Mouse (Mus musculus) myocyte (in vitro differentiated cells): ENCODE results near the gene Golt1b. TPM values are rescaled to one million over a fixed set of nuclear protein-coding genes. Genes with fewer than 3 reads are reported as not detected.

Experiments
- H3K27me3 ChIP-seq: one replicate; pipeline ENCODE4 v1.6.1; 2011; ENCODE audit not compliant: control insufficient read depth, insufficient read depth, insufficient read length
- H3K36me3 ChIP-seq: one replicate; pipeline ENCODE4 v1.6.1; 2011; ENCODE audit not compliant: control insufficient read depth, insufficient read depth
- H3K4me2 ChIP-seq: one replicate; pipeline ENCODE4 v1.6.1; 2011; ENCODE audit warnings: low read depth, control low read depth
- H3K4me3 ChIP-seq: one replicate; pipeline ENCODE4 v1.5.1; 2011; ENCODE audit warnings: mild to moderate bottlenecking, control low read depth, moderate library complexity
- H3K79me2 ChIP-seq: one replicate; pipeline ENCODE4 v1.6.1; 2011; ENCODE audit not compliant: control insufficient read depth, insufficient read depth
- H3ac ChIP-seq: one replicate; pipeline ENCODE4 v1.6.1; 2011; ENCODE audit not compliant: control insufficient read depth, insufficient read length
- CEBPB ChIP-seq: IDR thresholded peaks from 2 replicates; pipeline ENCODE4 v1.6.1; 2011; ENCODE audit warnings: mild to moderate bottlenecking, moderate library complexity; ENCODE audit not compliant: poor library complexity, insufficient read depth, severe bottlenecking
- E2F4 ChIP-seq: IDR thresholded peaks from one replicate; pipeline ENCODE4 v1.6.1; 2011; ENCODE audit warnings: mild to moderate bottlenecking, control low read depth, moderate library complexity; ENCODE audit not compliant: insufficient read depth
- MAX ChIP-seq: IDR thresholded peaks from one replicate; pipeline ENCODE4 v1.6.1; 2011; ENCODE audit warnings: low read depth, mild to moderate bottlenecking, control low read depth
- MYOD1 ChIP-seq, 3 experiments: IDR thresholded peaks; one replicate each; pipeline ENCODE4 v1.6.1; 2011; ENCODE audit warnings: control low read depth in 2 of 3, low read depth in 2 of 3, mild to moderate bottlenecking in 2 of 3, moderate library complexity in 1 of 3; ENCODE audit not compliant: insufficient read length in 2 of 3, control insufficient read depth in 1 of 3
- MYOG ChIP-seq, 3 experiments: IDR thresholded peaks; one replicate each; pipeline ENCODE4 v1.6.1; 2011; ENCODE audit warnings: control low read depth in 2 of 3, low read depth in 2 of 3, mild to moderate bottlenecking in 2 of 3; ENCODE audit not compliant: insufficient read length in 2 of 3, control insufficient read depth in 1 of 3, insufficient read depth in 1 of 3
- POLR2A ChIP-seq: IDR thresholded peaks from one replicate; pipeline ENCODE4 v1.6.1; 2011; ENCODE audit warnings: low read depth, mild to moderate bottlenecking, control low read depth, moderate library complexity; ENCODE audit not compliant: insufficient read length
- POLR2AphosphoS2 ChIP-seq: IDR thresholded peaks from one replicate; pipeline ENCODE4 v1.6.1; 2011; ENCODE audit warnings: low read depth, control low read depth; ENCODE audit not compliant: insufficient read length
- REST ChIP-seq: IDR thresholded peaks from one replicate; pipeline ENCODE4 v1.6.1; 2011; ENCODE audit warnings: mild to moderate bottlenecking, control low read depth, moderate library complexity; ENCODE audit not compliant: insufficient read depth, insufficient read length
- SRF ChIP-seq: IDR thresholded peaks from one replicate; pipeline ENCODE4 v1.6.1; 2011; ENCODE audit warnings: low read depth; ENCODE audit not compliant: control insufficient read depth, insufficient read length
- TCF12 ChIP-seq: IDR thresholded peaks from one replicate; pipeline ENCODE4 v1.6.1; 2011; ENCODE audit warnings: mild to moderate bottlenecking, control low read depth; ENCODE audit not compliant: poor library complexity, insufficient read depth, severe bottlenecking
- TCF3 ChIP-seq: IDR thresholded peaks from one replicate; pipeline ENCODE4 v1.6.1; 2011; ENCODE audit warnings: low read depth, control low read depth; ENCODE audit not compliant: insufficient read length
- USF1 ChIP-seq: IDR thresholded peaks from one replicate; pipeline ENCODE4 v1.6.1; 2011; ENCODE audit warnings: low read depth, mild to moderate bottlenecking, control low read depth, moderate library complexity
- polyA plus RNA-seq: library from polyadenylated mRNA; unstranded; fragments of >200 nt; fragmentation: generic; extraction: Trizol; gene quantifications from one replicate; pipeline ENCODE4 v1.2.1, GENCODE M21; 2012; ENCODE audit warnings: missing spikeins

Golt1b gene
- polyA plus RNA-seq, 1 experiment: 22.7 TPM

DNA sequence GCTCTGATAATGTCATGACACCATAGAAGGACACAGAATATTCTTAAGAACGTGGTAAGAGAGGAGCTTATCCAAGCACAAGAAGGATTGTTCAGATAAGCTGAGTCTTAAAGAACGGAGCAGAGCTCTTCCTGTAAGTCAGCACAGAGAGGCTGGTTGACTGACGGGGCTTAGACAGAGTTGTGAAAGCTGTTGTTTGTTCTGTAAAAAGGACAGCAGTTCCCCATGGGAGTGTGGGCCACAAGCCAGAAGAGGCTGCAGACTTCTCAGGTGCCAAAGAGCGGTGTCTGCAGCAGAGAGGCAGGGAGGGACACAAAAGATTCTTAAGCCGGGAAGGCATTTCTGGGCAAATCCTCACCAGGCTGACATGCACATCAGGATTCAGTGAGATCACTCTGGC lies 7.6 kb downstream of the Golt1b start:
- peaks cover 13% of the 10 kb centered on the region for H3K36me3 ChIP-seq
- TF ChIP-seq REST (no peak), POLR2AphosphoS2 (no peak), MYOD1 (IDR thresholded peaks at IDR 0.05; ENCODE audit: control insufficient read depth in 1 of 3, insufficient read length in 2 of 3, low read depth in 2 of 3) (no peak), E2F4 (no peak), MYOG (IDR thresholded peaks at IDR 0.05; ENCODE audit: control insufficient read depth in 1 of 3, insufficient read depth in 1 of 3, insufficient read length in 2 of 3, low read depth in 2 of 3) (no peak), TCF12 (no peak)
- no peak overlapping the region for H3K4me2 ChIP-seq
- no peak overlapping the region for H3K4me3 ChIP-seq
- peaks cover 46% of the 10 kb centered on the region for H3K79me2 ChIP-seq
- no peak overlapping the region for H3ac ChIP-seq
- no peaks in the 10 kb centered on the region for H3K27me3 ChIP-seq

DNA sequence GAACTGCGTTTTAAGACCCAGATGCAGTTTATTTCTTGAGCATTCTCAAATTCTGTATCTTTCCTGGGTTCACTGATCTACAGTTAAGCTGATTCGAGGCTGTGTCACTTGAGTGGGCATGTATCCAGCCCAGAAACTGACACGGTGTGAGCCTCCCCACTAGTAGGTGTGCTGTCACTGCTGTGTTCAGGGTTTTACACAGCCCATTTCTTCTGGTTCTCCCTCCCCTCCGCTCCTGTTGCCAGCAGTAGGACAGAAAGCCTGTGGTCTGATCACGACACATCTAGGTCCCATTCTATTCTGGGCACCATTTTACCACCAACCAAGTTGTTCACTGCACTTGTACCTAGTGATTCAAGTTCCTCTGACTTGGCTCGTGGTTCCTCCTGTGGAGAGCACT lies 8.7 kb downstream of the Golt1b start:
- Histone ChIP-seq H3K79me2 (peaks cover 36% of the 10 kb centered on the region), H3K36me3 (peaks cover 13% of the 10 kb centered on the region), H3K27me3 (no peaks in the 10 kb centered on the region), H3ac (no peak overlapping the region), H3K4me3 (no peak overlapping the region), H3K4me2 (no peak overlapping the region)
- TF ChIP-seq TCF12: no peak
- TF ChIP-seq USF1: no peak
- TF ChIP-seq REST: no peak

DNA sequence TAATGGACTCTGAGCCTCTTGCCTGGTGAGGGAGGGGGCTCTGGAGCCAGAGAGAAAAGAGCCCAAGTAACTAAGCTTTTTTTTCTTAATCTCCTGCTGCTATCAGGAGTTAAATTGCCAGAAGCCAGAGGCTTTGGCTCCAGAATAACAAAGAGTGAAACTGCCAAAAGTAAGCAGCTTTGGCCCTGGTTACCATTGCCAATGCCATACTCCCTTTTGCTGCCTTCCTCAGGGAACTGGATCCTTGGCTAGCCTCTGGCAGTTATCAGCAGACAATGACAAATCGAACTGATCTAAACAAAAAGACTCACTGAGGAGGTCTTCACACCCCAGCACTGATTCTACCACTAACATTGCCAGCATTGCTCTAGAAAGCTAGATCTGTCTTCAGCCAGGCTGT lies 24.1 kb downstream of the Golt1b start:
- no peak for TF ChIP-seq CEBPB
- TF ChIP-seq TCF3: no peak
- TF ChIP-seq E2F4: no peak
- no peak for TF ChIP-seq MYOD1 (IDR thresholded peaks at IDR 0.05; ENCODE audit: control insufficient read depth in 1 of 3, insufficient read length in 2 of 3, low read depth in 2 of 3)
- TF ChIP-seq TCF12: no peak
- TF ChIP-seq POLR2AphosphoS2: no peak
- TF ChIP-seq SRF: no peak
- no peak for TF ChIP-seq POLR2A
- no peak for TF ChIP-seq MAX
- TF ChIP-seq USF1: no peak
- no peak for TF ChIP-seq MYOG (IDR thresholded peaks at IDR 0.05; ENCODE audit: control insufficient read depth in 1 of 3, insufficient read depth in 1 of 3, insufficient read length in 2 of 3, low read depth in 2 of 3)
- TF ChIP-seq REST: no peak
- H3K27me3 ChIP-seq: no peaks in the 10 kb centered on the region
- no peaks in the 10 kb centered on the region for H3K79me2 ChIP-seq
- no peak overlapping the region for H3K4me3 ChIP-seq
- H3K36me3 ChIP-seq: no peaks in the 10 kb centered on the region
- no peak overlapping the region for H3K4me2 ChIP-seq
- H3ac ChIP-seq: no peak overlapping the region

GRCm38 (mm10) chr6:142412906-142413491 lies 26.0 kb downstream of the Golt1b start, which contains the start of gene Spx:
Spx (plus strand) TSS chr6:142413441.
- no peak for TF ChIP-seq E2F4
- TF ChIP-seq POLR2AphosphoS2: no peak
- no peak for TF ChIP-seq REST
- no peak for TF ChIP-seq CEBPB
- no peak for TF ChIP-seq POLR2A
- no peak for TF ChIP-seq TCF3
- TF ChIP-seq SRF: no peak
- TF ChIP-seq MYOG (IDR thresholded peaks at IDR 0.05; ENCODE audit: control insufficient read depth in 1 of 3, insufficient read depth in 1 of 3, insufficient read length in 2 of 3, low read depth in 2 of 3): no peak
- TF ChIP-seq TCF12: no peak
- TF ChIP-seq MAX: no peak
- Histone ChIP-seq H3ac (no peak within 1 kb of the TSS), H3K4me2 (no peak within 1 kb of the TSS), H3K4me3 (no peak within 1 kb of the TSS), H3K27me3 (no peaks in the 10 kb centered on the region), H3K79me2 (no peaks in the 10 kb centered on the region), H3K36me3 (no peaks in the 10 kb centered on the region)

GRCm38 (mm10) chr6:142413845-142414244 lies 26.8 kb downstream of the Golt1b start:
- no peak for TF ChIP-seq TCF3
- TF ChIP-seq TCF12: no peak
- no peak for TF ChIP-seq POLR2AphosphoS2
- no peak for TF ChIP-seq E2F4
- no peak for TF ChIP-seq SRF
- TF ChIP-seq USF1: no peak
- no peak for TF ChIP-seq MAX
- no peak for TF ChIP-seq POLR2A
- TF ChIP-seq MYOD1 (IDR thresholded peaks at IDR 0.05; ENCODE audit: control insufficient read depth in 1 of 3, insufficient read length in 2 of 3, low read depth in 2 of 3): no peak
- no peak for TF ChIP-seq REST
- no peak for TF ChIP-seq MYOG (IDR thresholded peaks at IDR 0.05; ENCODE audit: control insufficient read depth in 1 of 3, insufficient read depth in 1 of 3, insufficient read length in 2 of 3, low read depth in 2 of 3)
- TF ChIP-seq CEBPB: no peak
- H3K4me2 ChIP-seq: no peak overlapping the region
- no peak overlapping the region for H3ac ChIP-seq
- H3K79me2 ChIP-seq: no peaks in the 10 kb centered on the region
- no peak overlapping the region for H3K4me3 ChIP-seq
- peaks cover 2% of the 10 kb centered on the region for H3K36me3 ChIP-seq
- no peaks in the 10 kb centered on the region for H3K27me3 ChIP-seq
